Mouse (Mus musculus) E14TG2a.4 (cell line): ENCODE data around the gene Auts2.

Source experiments
- H3K27me3 ChIP-seq: 2 replicates; pipeline ENCODE4 v1.6.1; 2014; ENCODE audit warnings: low read length, control low read depth; ENCODE audit not compliant: insufficient read depth
- H3K36me3 ChIP-seq: 2 replicates; pipeline ENCODE4 v1.6.1; 2014; ENCODE audit warnings: low read length, control low read depth; ENCODE audit not compliant: insufficient read depth
- H3K4me1 ChIP-seq: replicated peaks from 2 replicates; pipeline ENCODE4 v1.6.1; 2014; ENCODE audit warnings: low read depth, low read length, control low read depth
- H3K4me3 ChIP-seq: replicated peaks from 2 replicates; pipeline ENCODE4 v1.5.1; 2014; ENCODE audit warnings: mild to moderate bottlenecking, low read length
- H3K9me3 ChIP-seq: 2 replicates; pipeline ENCODE4 v1.6.1; 2014; ENCODE audit warnings: low read length, control low read depth
- CTCF ChIP-seq: conservative IDR thresholded peaks from 2 replicates; pipeline ENCODE4 v1.5.1; 2014; ENCODE audit warnings: low read length
- NANOG ChIP-seq: IDR thresholded peaks from 2 replicates; pipeline ENCODE4 v1.6.1; 2014; ENCODE audit warnings: borderline replicate concordance, low read length, mixed read lengths
- POU5F1 ChIP-seq: IDR thresholded peaks from 2 replicates; pipeline ENCODE4 v1.6.1; 2014; ENCODE audit warnings: low read length, borderline replicate concordance

Gene Auts2

GRCm38 (mm10) chr5:132337677-132338076 is 205.5 kb downstream of the Auts2 start:
- H3K27me3 ChIP-seq = no peaks in the 10 kb centered on the region
- H3K36me3 ChIP-seq = no peaks in the 10 kb centered on the region
- H3K4me1 ChIP-seq = no peaks in the 10 kb centered on the region
- H3K4me3 ChIP-seq = no peak overlapping the region
- peaks cover 4% of the 10 kb centered on the region; the same call in 1 of the 2 replicates for H3K9me3 ChIP-seq
- TF ChIP-seq NANOG (no peak), POU5F1 (no peak), CTCF (no peak)

- Histone ChIP-seq H3K36me3 (no peaks in the 10 kb centered on the region), H3K9me3 (peaks cover 4% of the 10 kb centered on the region; the same call in 1 of the 2 replicates), H3K27me3 (no peaks in the 10 kb centered on the region), H3K4me1 (no peaks in the 10 kb centered on the region), H3K4me3 (no peak overlapping the region)
- TF ChIP-seq NANOG = no peak
- no peak for TF ChIP-seq POU5F1
- TF ChIP-seq CTCF = no peak
Observed at GRCm38 (mm10) chr5:132335719-132336118, 207.4 kb downstream of the Auts2 start.

GRCm38 (mm10) chr5:132334796-132335195 is 208.3 kb downstream of the Auts2 start:
- no peak overlapping the region for H3K4me3 ChIP-seq
- H3K4me1 ChIP-seq = no peaks in the 10 kb centered on the region
- TF ChIP-seq POU5F1 (no peak), CTCF (no peak), NANOG (no peak)
- no peaks in the 10 kb centered on the region for H3K27me3 ChIP-seq
- no peaks in the 10 kb centered on the region for H3K36me3 ChIP-seq
- no peaks in the 10 kb centered on the region for H3K9me3 ChIP-seq

GRCm38 (mm10) chr5:132333744-132334143 is 209.4 kb downstream of the Auts2 start:
- Histone ChIP-seq H3K27me3 (no peaks in the 10 kb centered on the region), H3K4me3 (no peak overlapping the region), H3K36me3 (no peaks in the 10 kb centered on the region), H3K4me1 (no peaks in the 10 kb centered on the region), H3K9me3 (no peaks in the 10 kb centered on the region)
- TF ChIP-seq POU5F1 (no peak), NANOG (no peak), CTCF (no peak)

- no peaks in the 10 kb centered on the region for H3K9me3 ChIP-seq
- no peak overlapping the region for H3K4me3 ChIP-seq
- H3K4me1 ChIP-seq = no peaks in the 10 kb centered on the region
- no peaks in the 10 kb centered on the region for H3K36me3 ChIP-seq
- H3K27me3 ChIP-seq = no peaks in the 10 kb centered on the region
- no peak for TF ChIP-seq CTCF
- no peak for TF ChIP-seq POU5F1
- TF ChIP-seq NANOG = no peak
Observed at GRCm38 (mm10) chr5:132332521-132332920, 210.6 kb downstream of the Auts2 start.

- TF ChIP-seq POU5F1 (no peak), CTCF (peak; percentile 21; the same call in 1 of the 2 replicates)
- H3K27me3 ChIP-seq = no peaks in the 10 kb centered on the region
- H3K4me1 ChIP-seq = no peaks in the 10 kb centered on the region
- H3K4me3 ChIP-seq = no peak overlapping the region
- no peaks in the 10 kb centered on the region for H3K36me3 ChIP-seq
- no peaks in the 10 kb centered on the region for H3K9me3 ChIP-seq
Observed at GRCm38 (mm10) chr5:132329171-132329936, 213.8 kb downstream of the Auts2 start.

- Histone ChIP-seq H3K4me3 (no peak overlapping the region), H3K4me1 (no peaks in the 10 kb centered on the region), H3K27me3 (no peaks in the 10 kb centered on the region), H3K36me3 (no peaks in the 10 kb centered on the region), H3K9me3 (no peaks in the 10 kb centered on the region)
- TF ChIP-seq NANOG = no peak
- no peak for TF ChIP-seq POU5F1
- TF ChIP-seq CTCF = no peak
Observed at GRCm38 (mm10) chr5:132324246-132324883, 218.8 kb downstream of the Auts2 start.

GRCm38 (mm10) chr5:132323608-132324007 is 219.5 kb downstream of the Auts2 start:
- H3K27me3 ChIP-seq = no peaks in the 10 kb centered on the region
- no peaks in the 10 kb centered on the region for H3K4me1 ChIP-seq
- no peaks in the 10 kb centered on the region for H3K36me3 ChIP-seq
- H3K9me3 ChIP-seq = no peaks in the 10 kb centered on the region
- TF ChIP-seq CTCF = no peak
- no peak for TF ChIP-seq NANOG
- no peak for TF ChIP-seq POU5F1
- H3K4me3 ChIP-seq = no peak overlapping the region

- Histone ChIP-seq H3K9me3 (no peaks in the 10 kb centered on the region), H3K4me3 (no peak overlapping the region), H3K27me3 (no peaks in the 10 kb centered on the region), H3K4me1 (no peaks in the 10 kb centered on the region), H3K36me3 (no peaks in the 10 kb centered on the region)
- TF ChIP-seq CTCF (no peak), POU5F1 (no peak), NANOG (no peak)
Observed at GRCm38 (mm10) chr5:132322971-132323370, 220.2 kb downstream of the Auts2 start.
